Mouse (Mus musculus): Measurements from ENCODE around the gene Epn2.

DNA sequence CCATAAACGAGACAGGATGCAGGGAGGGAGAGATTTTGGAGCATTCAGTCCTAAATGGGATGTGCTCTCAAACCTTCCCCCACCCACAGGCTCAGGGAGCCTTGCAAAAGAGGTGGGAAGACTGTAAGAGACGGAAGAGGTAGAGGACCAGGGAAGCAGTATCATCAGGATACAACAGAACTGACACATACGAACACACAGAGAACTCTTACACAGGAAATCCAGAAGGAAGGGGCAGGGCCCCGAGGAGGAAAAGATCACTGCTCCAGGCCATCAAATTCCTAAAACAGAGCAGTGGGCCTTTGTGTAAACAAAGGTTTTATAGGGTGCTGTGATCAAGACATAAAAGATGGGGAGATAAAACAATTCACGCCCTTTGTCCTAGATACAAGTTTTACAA is 34.9 kb upstream of the Epn2 start:
- TF ChIP-seq POLR2A (IDR thresholded peaks at IDR 0.05; ENCODE audit: borderline replicate concordance, insufficient read depth, low read length) (no peak), CTCF (IDR thresholded peaks at IDR 0.05; ENCODE audit: borderline replicate concordance, insufficient read depth, low read depth, low read length) (no peak)
